Mouse (Mus musculus): ENCODE data around the gene Wdr26.

DNA sequence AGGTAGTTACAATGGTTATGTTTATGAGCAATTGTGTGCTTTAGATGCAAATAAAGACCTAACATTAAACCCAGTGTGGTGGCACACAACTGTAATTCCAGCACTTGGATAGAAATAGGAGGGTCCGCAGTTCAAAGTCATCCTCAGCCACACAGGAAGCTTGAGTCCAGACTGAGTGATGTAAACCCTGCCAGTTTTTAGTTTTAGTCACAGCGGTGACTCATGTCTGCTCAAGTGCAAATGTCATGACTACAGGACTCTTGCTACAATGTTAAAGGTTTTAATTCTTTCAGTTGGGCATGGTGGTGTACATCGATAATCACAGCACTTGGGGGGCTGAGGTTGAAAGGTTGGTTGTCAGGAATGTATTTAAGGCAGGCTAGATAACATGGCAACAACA lies 85.9 kb downstream of the Wdr26 start:
- no peak for TF ChIP-seq CTCF (IDR thresholded peaks at IDR 0.05; ENCODE audit: control insufficient read depth, insufficient read depth, insufficient replicate concordance, low read depth, low read length)
- no peak for TF ChIP-seq POLR2A (IDR thresholded peaks at IDR 0.05; ENCODE audit: control insufficient read depth, low read depth, low read length)

Measured in testis, adult 2 months (tissue).